Mouse (Mus musculus): ENCODE measurements around the gene Meaf6. TPM values are rescaled to one million over a fixed set of nuclear protein-coding genes. Genes with fewer than 3 reads are reported as not detected.

Gene Meaf6
- total RNA-seq, 2 experiments from 2014 or later = 150 to 165 TPM

- no peak for DNase-seq
- intact Hi-C loops (cut with DNase I) = no loop called here
Measured at GRCm38 (mm10) chr4:125136303-125136888, 51.5 kb downstream of the Meaf6 start.

GRCm38 (mm10) chr4:125138321-125138720 lies 53.4 kb downstream of the Meaf6 start:
- intact Hi-C loops (cut with DNase I) = no loop called here
- DNase-seq = no peak

DNA sequence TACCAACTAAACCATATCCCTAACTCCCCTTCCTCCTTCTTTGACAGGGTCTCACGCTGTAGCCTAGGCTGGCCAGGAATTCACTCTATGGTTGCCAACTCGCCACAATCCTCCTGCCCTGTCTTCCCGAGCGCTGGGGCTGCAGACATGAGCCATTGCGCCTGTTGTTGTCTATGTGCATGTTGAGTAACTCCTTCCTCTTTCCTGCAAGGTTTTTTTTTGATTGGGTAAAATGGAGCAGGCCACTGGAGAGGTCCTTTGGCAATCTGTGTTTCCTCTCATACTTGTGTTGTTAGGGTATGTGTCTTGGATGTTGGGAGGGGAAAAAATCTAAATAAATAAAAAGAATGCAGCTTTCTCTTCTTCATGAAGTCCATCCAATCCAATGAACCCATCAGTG lies 59.3 kb downstream of the Meaf6 start:
- intact Hi-C loops (cut with DNase I) = no loop called here
- DNase-seq = no peak

- intact Hi-C loops (cut with DNase I) = no loop called here
- DNase-seq = no peak
Measured at GRCm38 (mm10) chr4:125144627-125145026, 59.7 kb downstream of the Meaf6 start.

DNA sequence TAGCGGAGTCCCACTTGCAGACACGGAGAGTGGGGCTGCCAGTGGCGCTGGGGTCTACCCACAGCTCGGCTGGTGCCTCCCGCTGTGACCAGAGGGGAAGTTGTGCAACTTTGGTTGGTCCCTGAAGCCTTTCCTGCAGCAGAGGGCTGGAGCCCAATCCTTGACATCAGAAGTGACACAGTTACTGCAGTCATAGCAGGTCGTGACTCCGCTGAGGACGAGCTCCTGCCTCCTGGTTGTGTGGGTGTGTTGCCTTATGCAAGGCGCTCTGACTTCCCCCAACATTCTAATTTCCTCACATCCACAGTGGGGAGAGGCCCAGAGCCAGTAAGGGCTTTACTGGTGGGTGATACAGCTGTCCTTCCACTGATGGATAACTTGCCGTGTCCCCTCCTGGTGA lies 60.3 kb downstream of the Meaf6 start:
- DNase-seq = no peak
- intact Hi-C loops (cut with DNase I) = no loop called here

GRCm38 (mm10) chr4:125147970-125148369 lies 63.0 kb downstream of the Meaf6 start:
- intact Hi-C loops (cut with DNase I) = no loop called here
- peak; percentile 51 for DNase-seq

DNA sequence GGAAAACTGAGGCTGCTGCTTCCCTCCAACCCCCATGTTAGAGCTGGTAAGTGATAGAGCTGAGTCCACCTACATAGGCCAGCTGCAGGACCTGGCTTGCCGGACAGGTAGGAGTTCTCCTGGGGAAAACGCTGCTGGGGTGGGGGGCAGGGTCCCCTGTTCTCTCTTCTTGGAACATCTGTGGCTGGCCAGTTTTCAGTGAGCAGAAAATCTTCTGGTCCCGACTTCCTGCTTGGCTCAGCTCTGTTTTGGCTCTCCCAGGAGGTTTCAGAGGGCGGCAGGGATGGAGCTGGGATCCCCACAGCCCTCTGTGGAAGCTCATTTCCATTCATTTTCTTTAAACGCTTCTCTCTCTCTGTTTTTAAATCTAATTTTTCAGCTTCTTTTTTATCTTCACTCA lies 64.5 kb downstream of the Meaf6 start:
- DNase-seq = no peak
- intact Hi-C loops (cut with DNase I) = no loop called here

DNA sequence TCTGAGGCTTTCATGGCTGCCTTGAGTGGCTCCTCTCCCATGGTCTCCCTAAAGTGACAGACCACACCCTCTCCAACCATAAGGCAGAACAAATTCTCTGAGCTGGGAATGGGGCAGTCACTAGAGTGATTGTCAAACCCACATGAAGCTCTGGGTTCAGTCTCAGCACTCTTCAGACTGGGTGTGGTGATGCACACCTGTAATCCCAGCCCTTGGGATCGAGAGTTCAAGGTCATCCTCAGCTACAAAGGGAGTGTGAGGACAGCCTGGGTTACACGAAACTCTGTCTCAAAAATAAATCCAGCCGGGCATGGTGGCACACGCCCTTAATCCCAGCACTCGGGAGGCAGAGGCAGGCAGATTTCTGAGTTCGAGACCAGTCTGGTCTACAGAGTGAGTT lies 67.5 kb downstream of the Meaf6 start:
- intact Hi-C loops (cut with DNase I) = no loop called here
- DNase-seq = no peak

GRCm38 (mm10) chr4:125153659-125154241 lies 68.8 kb downstream of the Meaf6 start:
- intact Hi-C loops (cut with DNase I) = no loop called here
- DNase-seq = no peak

- intact Hi-C loops (cut with DNase I) = no loop called here
- no peak for DNase-seq
Measured at GRCm38 (mm10) chr4:125155646-125156045, 70.7 kb downstream of the Meaf6 start.

GRCm38 (mm10) chr4:125157322-125157721 lies 72.4 kb downstream of the Meaf6 start:
- DNase-seq = no peak
- intact Hi-C loops (cut with DNase I) = no loop called here

GRCm38 (mm10) chr4:125158081-125158480 lies 73.1 kb downstream of the Meaf6 start:
- intact Hi-C loops (cut with DNase I) = no loop called here
- DNase-seq = no peak

GRCm38 (mm10) chr4:125158581-125159317 lies 73.8 kb downstream of the Meaf6 start:
- intact Hi-C loops (cut with DNase I) = no loop called here
- DNase-seq = peak; percentile 95

GRCm38 (mm10) chr4:125160320-125160950 lies 75.5 kb downstream of the Meaf6 start:
- peak; percentile 93 for DNase-seq
- intact Hi-C loops (cut with DNase I) = loop anchor here (5.0 to 10.0 kb wide), 2 partner anchors 64 to 802 kb away; no protein-coding TSS in a partner anchor

- no peak for DNase-seq
- intact Hi-C loops (cut with DNase I) = loop anchor here (5.0 to 10.0 kb wide), 2 partner anchors 64 to 801 kb away; no protein-coding TSS in a partner anchor
Measured at GRCm38 (mm10) chr4:125160951-125161331, 76.0 kb downstream of the Meaf6 start.

DNA sequence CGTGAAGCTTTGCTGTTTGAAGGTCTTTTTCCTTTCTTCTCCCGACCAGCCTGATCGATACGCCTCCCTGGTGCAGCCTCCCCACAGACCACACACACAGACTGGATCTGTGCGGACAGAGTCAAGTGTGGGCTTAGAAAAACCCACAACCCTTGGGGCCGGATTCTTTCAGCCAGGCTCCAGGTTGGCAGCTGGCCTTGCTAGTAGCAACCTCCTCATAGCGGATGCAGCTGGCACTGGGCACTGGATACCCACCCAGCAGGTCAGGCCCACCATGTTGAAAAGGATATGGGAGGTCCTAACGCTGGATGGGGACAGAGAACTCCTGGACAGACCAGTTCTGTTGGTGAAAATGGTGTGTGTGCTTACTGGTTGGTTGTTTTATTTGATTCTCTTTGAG lies 76.5 kb downstream of the Meaf6 start:
- intact Hi-C loops (cut with DNase I) = loop anchor here (5.0 to 10.0 kb wide), 2 partner anchors 63 to 801 kb away; no protein-coding TSS in a partner anchor
- DNase-seq = peak; percentile 72

GRCm38 (mm10) chr4:125162701-125163100 lies 77.8 kb downstream of the Meaf6 start:
- DNase-seq = no peak
- intact Hi-C loops (cut with DNase I) = loop anchor here (5.0 to 10.0 kb wide), 2 partner anchors 62 to 800 kb away; no protein-coding TSS in a partner anchor
